Mouse (Mus musculus) left cerebral cortex, adult 9 months (tissue): ENCODE results near the gene Ddah1.
"Not testable (repeated sequence)": the region's sequence is repeated elsewhere in the genome, so short reads cannot be mapped to it uniquely, and the experiment has no call there.

ENCODE experiments used
- DNase-seq, 2 experiments: peaks; one replicate each; pipeline ENCODE4 v3.0.0; 2022; ENCODE audit warnings: low spot score in 2 of 2

Gene Ddah1

DNA sequence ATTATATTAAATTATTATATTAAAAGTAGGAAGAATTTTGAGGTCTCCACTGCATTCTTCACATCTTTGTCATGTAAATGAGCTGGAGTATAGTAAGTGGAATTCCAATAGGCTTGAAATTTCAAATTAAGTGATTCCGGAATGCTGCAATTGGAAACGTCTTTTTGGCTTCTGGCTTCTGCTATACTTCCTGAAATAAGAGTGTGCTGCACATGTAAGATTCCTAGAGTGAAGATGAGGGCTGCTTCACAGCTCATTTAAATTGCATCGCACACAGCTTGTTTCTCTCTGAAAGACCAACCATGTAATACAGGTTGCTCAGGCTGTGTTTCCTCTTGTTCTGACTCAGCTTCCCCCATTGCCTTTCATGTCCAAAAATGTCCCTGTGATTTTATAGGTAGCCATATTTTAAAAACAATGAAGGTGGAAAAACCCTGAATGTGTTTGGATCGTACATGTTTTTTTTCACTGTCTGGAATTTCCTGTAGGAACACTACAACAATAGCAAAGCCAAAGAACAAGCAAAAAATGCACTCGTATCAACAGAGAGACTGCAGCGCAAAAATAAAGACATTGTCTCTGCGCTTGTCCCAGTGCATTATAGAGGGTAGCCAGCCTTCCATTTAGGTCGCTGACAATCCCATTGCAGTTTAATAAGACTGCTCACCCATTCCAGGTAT lies 105.7 kb downstream of the Ddah1 start:
- DNase-seq, result no peak

GRCm38 (mm10) chr3:145864713-145865233 lies 106.3 kb downstream of the Ddah1 start:
- no peak for DNase-seq

DNA sequence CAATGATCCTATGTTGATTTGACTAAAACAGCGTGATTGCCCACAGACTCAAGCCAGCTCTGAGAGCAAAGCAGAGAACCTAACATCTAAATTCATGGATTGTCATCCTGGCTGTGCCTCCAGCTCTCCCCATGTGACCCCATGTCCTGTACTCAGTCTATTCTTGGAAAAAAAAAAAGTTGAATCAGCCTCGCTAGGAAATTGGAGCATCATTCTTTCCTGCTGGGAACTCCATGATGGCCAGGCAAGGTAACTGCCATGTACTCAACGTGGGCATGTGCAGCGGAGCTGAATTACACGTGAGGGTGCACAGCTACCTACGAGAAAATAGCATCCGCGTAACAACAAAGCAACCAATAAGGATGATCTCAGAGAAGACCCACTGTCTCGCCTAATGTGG lies 114.2 kb downstream of the Ddah1 start:
- DNase-seq, result no peak

DNA sequence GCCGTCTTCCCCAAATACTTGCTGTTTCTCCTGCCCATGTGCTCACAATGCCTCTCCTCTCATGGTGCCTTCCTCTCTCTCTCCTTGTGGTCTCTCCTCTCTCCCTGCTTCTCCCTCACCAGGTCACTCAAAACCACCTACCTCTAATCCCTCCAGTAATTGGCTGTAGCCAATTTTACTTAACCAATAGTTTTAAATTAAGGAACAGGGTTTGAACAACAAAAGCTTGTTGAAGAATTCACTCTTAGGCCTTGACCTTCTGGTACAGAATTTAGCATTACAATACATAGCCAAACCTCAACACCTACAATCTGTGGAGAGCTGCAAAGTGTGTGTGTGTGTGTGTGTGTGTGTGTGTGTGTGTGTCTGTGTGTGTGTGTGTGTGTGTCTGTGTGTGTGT lies 114.8 kb downstream of the Ddah1 start:
- no peak for DNase-seq

- no peak for DNase-seq
Measured at GRCm38 (mm10) chr3:145874126-145874525, 115.7 kb downstream of the Ddah1 start.

GRCm38 (mm10) chr3:145876120-145876519 lies 117.6 kb downstream of the Ddah1 start:
- DNase-seq, result no peak

DNA sequence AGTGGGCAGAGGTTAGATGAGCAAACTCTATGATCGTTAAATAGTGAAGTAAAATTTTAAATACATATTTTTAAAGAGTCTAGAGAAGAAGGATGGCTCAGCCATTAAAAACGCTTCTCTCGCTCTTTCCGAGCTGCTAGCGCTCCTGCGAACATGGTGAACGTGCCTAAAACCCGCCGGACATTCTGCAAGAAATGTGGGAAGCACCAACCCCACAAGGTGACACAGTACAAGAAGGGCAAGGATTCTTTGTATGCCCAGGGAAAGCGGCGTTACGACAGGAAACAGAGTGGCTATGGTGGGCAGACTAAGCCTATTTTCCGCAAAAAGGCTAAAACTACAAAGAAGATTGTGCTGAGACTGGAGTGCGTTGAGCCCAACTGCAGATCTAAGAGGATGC lies 120.4 kb downstream of the Ddah1 start:
- DNase-seq, result not testable (repeated sequence)

DNA sequence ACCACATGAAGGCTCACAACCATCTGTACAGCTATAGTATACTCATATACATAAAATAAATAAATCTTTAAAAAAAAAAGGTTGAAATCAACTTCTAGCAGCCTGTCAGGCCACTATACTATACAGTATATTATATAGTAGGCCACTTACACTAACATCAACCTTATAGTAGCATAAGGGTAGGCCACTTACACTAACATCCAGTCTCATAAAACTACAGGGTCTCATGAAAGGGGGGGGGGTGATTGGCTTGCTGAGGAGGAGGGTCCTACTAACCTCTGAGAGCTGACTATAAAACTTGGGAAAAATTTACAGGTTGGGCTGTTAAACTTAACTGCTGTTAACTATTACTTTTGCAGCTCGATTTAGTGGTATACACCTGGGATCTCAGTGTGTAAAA lies 121.9 kb downstream of the Ddah1 start:
- no peak for DNase-seq

DNA sequence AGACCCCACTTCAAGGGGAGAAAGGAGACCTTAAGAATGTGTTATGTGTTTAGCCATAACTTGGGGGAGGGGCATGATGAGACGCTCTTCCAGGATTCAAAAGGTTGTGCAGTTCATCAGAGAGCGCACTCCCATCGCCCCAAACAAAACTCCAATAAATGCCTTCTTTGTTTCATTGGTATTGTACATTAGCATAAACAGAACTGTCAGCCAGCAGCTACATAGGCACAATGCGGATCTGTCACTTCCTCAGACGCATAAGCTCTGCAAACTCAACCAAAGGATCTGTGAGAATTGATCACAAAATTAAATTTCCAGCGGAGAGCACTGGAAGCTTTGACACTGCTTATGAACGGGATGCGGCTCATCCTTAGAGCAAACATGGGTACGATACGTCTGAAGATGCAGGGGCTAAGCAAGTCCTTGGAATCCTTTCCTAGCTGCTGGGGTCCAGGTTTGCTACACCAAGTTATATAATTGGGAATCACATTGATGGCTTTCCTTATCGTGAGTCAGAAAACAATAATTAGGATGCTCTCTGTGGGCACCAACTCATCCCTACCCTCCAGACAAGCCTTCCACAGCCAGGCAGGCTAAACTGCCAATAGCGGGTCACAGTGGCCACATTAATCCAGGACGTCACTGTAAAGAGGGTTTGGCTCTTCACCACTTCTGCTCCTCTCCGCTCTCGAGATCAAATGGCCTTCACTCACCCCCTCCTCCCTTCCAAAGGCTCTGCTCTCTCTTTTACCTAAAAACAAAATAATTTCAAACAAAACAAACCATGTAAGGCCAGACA lies 123.8 kb downstream of the Ddah1 start:
- DNase-seq, result no peak

GRCm38 (mm10) chr3:145883233-145883632 lies 124.8 kb downstream of the Ddah1 start:
- no peak for DNase-seq

- peak; percentile 32 to 39 for DNase-seq
Measured at GRCm38 (mm10) chr3:145885376-145885775, 126.9 kb downstream of the Ddah1 start.

DNA sequence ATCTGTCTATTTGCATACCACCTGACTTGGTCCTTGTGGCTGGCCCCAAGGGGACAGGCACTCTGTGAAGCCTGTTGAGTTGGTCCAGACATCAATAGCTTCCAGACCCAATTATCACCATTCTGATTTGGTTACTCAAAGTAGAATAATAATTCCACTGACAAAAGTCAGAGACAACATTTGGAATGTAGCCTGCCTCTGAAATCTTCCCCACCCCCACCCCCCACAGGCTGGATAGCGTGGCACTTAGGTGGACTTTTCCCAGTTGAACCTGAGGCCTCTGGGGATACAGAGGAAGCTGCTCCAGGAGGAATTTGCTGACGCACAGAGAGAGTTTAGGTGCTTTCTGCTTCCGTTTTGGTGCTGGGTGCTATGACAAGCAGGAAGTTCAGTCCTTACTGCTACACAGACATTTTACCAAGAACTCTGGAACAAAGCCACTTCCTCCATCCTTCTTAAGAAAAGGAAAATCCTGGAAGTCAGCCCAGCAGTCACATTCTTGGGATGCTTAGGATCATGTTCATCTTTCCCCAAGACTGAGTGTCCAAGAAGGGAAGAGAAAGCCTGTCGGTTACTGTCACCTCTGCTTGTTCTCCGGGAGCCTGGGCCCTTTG lies 127.5 kb downstream of the Ddah1 start:
- DNase-seq, result no peak

DNA sequence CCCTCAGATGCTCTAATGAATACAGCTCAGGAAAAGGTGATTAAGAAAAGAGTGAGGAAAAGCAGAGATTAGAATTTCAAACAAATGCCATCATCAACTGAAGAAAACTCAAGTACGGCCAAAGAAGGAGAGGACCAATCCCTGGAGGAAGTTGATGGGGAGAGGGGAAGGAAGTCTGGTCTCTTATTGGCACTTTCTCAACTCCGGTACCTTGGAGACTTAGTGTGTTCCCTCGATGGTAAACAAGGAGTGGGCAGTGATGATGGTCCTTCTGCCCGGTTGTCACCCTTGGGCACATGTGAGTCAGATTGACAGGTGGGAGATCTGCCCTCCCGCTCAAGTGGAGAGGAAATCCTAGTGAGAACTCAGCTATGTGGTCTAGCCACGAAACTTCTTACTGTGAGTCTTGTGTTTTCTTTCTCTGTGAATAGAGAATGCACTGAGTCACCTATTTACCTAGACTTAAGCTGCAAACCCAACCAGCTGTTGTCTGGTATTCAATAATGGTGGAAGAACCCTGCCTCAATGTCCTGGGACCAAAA lies 129.0 kb downstream of the Ddah1 start:
- no peak for DNase-seq

DNA sequence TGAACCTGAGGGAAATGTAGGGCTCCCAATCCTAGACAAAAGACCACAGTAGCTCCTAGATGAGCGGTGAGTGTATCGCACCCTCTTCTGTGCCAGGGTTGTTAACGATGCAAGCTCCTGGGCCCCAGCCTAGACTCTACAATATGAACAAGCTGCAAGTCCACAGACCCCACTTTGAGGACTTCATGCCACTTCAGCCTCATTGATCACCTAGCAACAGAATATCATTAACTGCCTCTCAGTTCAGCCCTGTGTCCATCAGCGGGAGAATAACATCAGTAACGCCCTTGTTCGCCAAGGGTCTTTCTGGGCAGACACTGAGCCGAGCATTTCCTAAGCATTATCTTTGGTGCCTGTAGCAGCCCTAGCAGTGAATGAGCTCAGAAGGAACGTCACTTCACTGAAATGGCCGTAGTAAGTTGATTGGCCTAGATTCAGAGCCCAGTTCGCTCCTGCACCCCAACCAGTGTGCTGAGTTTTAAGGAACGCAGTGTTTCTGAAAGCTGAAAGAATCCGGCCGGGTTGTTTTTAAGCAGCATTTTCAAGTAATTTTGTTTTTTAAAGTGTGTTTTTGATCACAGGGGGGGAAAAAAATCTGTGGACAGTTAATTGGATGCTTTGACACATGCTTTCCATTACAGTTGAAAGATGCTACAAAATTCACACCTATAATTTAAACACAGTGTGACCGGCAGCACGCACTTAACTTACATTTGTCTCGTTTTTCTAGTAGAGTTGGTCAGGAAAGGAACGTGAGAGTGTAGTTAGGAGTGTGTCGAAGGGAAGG lies 132.1 kb downstream of the Ddah1 start:
- peak; percentile 42 to 66 for DNase-seq

DNA sequence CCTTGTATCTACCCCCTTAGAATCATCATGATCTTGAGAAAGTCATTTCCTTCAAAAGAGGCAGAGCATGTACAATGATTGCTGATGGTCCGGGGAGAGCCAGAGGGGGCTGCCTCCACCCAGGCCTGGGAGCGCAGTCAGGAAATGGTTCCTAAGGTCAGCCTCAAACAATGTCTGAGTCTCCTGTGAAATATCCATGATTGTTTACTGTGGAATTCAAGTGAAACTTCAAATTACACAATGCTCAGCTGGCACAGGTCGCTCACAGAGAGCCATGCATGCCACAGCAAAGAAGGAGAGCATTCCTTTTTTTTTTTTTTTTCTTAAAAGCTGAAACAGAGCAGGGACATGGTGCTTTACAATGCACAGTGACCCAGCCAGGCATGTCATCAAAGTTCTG lies 134.0 kb downstream of the Ddah1 start:
- no peak for DNase-seq

GRCm38 (mm10) chr3:145894131-145894530 lies 135.7 kb downstream of the Ddah1 start:
- DNase-seq, result no peak

DNA sequence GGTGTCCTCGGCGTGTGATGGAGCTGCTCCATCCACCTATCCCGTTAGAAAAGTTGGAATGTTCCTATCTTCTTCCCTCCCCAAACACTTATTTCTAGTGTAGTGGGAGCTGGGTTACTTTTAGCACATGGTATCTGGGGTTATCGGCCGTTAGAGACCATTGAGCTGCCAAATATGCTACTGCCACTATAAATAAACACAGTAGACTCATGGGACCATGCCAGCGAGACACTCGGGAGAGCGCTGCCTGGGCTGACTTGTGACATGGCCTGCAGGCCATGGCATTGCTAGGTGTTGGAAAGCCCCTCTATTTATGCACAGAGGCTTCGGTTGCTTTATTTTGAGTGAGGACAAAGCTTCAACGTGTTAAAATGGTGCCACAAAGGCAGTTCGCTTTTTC lies 139.3 kb downstream of the Ddah1 start:
- DNase-seq, result no peak

- no peak for DNase-seq
Measured at GRCm38 (mm10) chr3:145899832-145900231, 141.4 kb downstream of the Ddah1 start.

DNA sequence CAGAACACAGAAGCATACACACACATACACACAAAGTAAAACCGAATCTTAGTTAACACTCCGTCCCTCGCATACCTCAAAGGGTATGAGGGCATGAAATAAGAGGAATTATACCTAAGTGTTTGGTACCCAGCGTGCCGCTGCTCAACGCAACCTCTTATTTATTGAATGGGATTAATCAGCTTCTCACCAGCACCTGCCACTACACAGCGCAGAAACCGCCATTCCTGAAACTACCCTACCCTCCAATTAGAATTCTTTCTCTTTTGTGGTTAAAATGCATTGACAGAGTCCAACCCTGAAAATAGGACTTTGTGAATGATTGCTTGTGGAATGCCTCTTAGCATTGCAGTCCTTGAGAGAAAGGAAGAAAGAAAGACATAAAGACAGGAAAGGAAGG lies 145.1 kb downstream of the Ddah1 start:
- DNase-seq, result no peak

DNA sequence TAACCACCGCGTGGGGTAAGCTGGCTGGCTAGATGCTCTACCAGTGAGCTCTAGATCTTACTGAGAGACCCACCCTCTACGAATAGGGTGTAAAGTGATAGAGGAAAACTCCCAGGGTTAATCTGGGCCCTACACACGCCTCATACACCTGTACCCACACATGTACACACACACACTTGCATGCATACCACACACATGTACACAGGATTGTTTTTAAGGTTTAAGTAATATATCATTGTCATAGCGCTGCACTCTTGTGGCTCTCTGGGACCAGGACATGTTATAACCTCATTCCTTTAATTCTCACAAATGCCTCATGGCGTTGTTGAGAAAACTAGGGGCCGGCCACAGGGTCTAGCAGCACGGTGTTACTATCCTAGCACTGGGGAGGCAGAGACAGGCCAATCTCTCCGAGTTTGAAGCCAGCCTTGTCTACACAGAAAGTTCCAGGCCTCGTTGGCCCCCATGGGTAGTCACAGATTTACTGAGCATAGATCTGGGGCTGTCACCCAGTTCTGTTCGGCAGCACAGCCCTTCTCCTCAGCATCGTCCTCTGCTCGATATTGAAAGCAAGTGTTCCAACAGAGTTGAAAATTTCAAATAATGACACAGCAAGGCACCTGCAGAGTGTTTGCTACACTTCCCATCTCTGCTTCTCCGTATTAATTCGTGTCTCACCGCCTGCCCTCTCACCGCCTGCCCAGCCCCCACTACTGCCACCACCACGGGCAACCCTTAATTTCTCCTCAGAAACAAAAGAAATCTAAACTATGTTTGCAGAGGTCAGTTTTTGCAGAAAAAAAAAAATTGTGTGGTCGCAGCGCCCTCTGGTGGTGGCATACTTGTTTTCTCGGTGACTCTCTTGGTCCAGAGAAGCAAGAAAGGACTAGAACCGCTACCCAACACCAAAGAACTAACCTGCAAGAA lies 146.6 kb downstream of the Ddah1 start:
- peak in 1 of 2 experiments; percentile 55 for DNase-seq
